Mouse (Mus musculus) left cerebral cortex, adult 11 months (tissue): ENCODE results near the gene Ewsr1.

ENCODE experiments used
- DNase-seq: peaks from one replicate; pipeline ENCODE4 v3.0.0; 2022; ENCODE audit warnings: low spot score

The Ewsr1 gene

GRCm38 (mm10) chr11:5098736-5099542 lies at the start of gene Ewsr1, which contains the start of gene Rhbdd3:
TSS of gene Ewsr1 (minus strand) at chr11:5099266.
TSS of gene Rhbdd3 (plus strand) at chr11:5098926.
- DNase-seq, result peak; percentile 91

DNA sequence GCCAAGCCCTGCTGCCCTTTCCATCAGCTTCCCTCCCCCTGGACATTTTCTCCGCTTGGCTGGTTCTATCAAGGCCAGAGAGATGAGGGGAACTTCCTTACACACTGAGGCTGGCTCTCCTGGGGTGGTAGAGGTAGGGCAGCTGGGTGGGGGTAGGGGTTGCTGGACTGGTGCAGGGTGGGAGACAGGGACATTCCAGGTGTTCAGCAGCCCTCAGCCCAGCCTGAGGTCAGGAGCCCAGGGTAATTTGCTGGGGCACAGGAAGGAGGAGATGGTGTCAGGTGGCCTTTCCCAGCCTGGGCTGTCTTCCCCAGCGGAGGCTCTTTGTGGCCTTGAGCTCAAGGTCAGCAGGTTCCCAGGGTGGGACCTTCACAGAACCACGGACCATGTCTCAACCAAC lies 46.5 kb upstream of the Ewsr1 start:
- no peak for DNase-seq

- no peak for DNase-seq
Observed at GRCm38 (mm10) chr11:5141965-5142364, 42.9 kb upstream of the Ewsr1 start.

DNA sequence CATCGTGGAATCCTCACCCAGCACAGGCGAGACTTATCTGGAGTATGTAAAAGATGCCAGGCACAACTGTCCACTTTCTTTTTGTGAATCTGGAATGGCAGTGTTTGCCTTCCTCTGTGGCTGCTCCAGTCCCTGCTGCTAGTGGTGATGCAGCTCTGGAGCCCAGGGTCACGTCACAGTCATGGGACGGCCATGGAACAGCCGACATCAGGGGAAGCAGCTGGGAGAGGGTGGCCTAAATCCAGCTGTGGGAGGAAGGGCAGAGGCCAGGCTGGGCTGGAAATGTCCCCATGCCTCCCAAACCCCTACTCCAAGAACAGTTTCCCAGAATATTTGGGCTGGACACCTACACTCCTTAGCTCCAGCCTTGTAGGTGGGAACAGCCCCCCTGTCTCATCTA lies 42.2 kb upstream of the Ewsr1 start:
- DNase-seq, result no peak

DNA sequence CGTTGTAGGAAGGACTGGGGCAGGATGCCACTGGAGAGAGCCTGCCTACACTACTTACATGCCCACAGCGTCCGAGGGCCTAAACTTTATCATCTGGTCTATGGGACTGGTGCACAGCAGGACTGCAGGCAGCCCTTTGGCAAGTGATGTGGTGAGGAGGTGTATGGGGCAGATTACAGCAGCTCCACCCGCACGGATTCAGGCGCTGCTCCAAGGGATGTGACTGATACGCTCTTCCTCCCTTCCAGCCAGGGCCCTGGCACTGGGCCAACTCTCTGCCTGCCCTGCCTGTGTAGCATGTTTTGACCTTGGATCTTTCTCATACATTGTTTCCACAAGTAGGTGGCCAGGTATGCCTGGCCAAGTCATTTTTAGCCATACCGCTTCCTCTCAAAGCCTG lies 41.6 kb upstream of the Ewsr1 start:
- DNase-seq, result no peak

- DNase-seq, result no peak
Observed at GRCm38 (mm10) chr11:5139372-5139771, 40.3 kb upstream of the Ewsr1 start.

- no peak for DNase-seq
Observed at GRCm38 (mm10) chr11:5138642-5139041, 39.6 kb upstream of the Ewsr1 start.

DNA sequence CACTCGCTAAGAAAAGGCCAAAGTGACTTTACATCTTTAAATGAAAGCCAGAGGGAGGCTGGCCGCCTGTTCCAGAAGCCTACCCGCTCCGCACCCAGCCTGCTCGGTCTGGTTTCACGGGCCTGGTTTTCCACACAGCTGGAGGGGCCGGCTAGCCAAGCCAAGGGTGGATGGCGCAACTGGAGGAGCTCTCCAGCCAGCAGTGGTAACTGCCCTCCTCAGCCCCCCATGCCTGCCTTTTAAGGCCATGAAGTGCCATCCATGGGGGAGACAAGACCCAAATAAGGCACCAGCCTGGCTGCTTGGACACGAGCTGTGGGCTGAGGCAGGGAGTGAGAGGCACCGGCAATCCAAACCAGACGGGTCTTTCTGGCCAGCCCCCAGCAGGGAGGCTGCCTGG lies 36.8 kb upstream of the Ewsr1 start:
- no peak for DNase-seq

GRCm38 (mm10) chr11:5132751-5133150 lies 33.7 kb upstream of the Ewsr1 start:
- no peak for DNase-seq

DNA sequence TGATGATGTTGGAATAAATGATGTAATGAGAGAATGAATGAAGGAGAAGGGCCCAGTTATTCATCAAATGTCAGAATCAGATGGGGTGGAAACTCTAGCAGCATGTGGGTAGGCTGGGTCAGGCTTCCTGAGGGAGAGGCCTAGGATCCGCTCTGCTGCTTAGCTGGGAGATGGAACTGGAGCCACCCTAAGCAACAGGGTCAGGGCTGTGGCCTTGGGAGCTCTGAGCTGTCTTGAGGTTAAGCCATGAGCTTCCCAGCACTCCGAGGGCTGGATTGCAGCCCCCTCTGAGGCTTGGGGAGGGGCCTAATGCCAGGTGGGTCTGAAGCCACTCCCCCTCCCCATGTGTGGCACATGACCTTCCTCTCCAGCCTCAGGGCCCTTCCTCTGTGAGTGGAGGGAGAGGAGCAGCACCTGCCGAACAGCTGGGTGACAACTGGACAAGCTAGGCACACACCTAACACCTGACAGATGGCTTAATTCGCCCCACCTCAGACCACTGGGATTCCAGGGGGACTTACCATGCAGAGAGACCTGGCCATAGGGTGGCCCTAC lies 31.1 kb upstream of the Ewsr1 start:
- DNase-seq, result no peak

GRCm38 (mm10) chr11:5129035-5129480 lies 30.0 kb upstream of the Ewsr1 start:
- no peak for DNase-seq

DNA sequence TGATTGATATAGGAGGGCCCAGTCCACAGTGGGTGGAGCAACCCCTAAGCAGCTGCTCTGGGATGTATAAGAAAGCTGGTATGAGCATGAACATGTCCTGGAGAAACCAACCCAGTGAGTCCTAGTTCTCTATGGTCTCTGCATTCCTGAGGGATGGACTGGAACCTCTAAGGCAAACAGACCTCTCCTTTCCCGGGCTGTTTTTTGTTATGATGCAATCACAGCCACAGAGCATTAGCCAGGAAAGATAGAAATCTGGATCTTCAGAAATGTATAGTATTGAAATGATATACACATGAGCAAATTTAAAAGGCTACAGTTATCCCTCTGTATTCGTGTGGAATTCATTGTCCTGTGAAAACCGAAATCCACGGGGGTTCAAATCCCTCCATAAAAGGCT lies 26.6 kb upstream of the Ewsr1 start:
- DNase-seq, result no peak

GRCm38 (mm10) chr11:5114931-5115581 lies 16.0 kb upstream of the Ewsr1 start:
- DNase-seq, result peak; percentile 73

DNA sequence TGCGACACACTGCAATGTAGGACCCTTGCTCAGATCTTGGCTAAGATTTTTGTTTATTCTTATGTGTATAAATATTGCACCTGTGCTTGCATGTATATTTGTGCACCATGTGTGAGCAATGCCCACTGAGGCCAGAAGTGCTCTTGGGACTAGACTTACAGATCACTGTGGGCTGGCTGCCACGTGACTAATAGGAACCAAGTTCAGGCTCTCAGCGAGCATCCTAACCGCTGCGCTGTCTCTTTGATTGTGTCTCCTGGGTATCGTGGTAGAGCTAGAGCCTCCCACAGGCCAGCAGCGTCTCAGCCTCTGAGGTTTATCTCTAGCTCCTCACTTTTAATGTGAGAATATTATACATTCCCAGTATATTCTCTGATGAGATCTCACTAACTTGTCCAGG lies 14.6 kb upstream of the Ewsr1 start:
- no peak for DNase-seq

- no peak for DNase-seq
Observed at GRCm38 (mm10) chr11:5109441-5109840, 10.4 kb upstream of the Ewsr1 start.

- DNase-seq, result no peak
Observed at GRCm38 (mm10) chr11:5103986-5104509, 5.0 kb upstream of the Ewsr1 start.

DNA sequence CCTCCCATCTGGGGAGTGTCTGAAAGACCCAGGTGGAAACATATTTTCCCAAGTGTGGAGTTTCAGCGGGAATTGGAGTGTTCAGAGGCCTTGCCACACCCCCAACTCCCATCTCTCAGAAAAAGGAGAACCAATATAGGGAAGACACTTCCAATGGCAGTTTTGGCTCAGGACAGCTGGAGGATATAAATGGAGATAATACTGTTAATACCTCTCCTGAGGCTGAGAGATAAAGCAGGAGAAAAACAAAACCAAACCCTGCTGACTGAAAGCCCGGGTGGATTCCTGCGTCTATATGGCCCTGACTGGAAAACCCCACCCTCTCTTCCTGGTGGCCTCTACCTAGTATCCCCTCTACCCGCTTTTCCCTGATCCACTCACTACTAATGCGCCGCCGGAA lies 3.3 kb upstream of the Ewsr1 start:
- DNase-seq, result no peak

DNA sequence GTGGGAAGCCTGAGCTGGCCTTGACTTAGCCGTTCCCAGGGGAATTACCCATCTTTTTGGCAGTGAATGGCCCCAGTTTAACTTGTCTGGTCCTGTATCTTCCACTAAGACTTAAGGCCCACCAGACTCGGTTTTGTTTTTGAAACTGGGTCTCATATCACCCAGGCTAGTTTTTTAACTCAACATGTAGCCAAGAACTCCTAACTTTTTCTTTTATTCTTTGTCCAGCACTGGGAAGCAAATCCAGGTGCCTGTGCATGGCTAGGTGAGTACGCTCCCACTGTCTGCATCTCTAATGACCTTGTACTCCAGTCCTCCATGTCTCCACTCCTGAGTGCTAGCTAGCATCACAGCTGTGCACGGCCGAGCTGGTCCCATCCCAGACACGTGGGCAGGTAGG lies 2.6 kb upstream of the Ewsr1 start:
- no peak for DNase-seq

DNA sequence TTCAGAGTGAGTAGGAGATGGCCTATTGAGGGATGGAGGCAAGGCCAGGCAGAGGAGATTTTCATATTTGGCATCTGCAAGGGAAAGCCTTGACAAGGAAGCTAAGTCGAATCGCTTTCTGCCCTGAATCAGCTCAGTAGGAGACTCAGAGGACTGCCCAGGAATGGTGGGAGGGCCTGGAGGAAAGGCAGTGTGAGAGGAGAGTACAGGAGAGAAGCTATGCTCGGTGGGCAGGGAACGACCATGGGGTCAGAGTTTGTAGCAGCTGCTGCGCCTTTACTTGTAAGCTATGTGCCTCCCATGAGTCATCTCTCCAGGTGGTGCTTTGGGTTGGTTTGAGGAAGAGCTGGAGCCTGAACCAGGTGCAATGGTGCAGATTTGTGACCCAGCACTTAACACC lies 1.7 kb upstream of the Ewsr1 start:
- DNase-seq, result no peak

- no peak for DNase-seq
Observed at GRCm38 (mm10) chr11:5100283-5100682, 1.2 kb upstream of the Ewsr1 start.

GRCm38 (mm10) chr11:5099576-5100183 lies 614 bp upstream of the Ewsr1 start:
- peak; percentile 72 for DNase-seq

DNA sequence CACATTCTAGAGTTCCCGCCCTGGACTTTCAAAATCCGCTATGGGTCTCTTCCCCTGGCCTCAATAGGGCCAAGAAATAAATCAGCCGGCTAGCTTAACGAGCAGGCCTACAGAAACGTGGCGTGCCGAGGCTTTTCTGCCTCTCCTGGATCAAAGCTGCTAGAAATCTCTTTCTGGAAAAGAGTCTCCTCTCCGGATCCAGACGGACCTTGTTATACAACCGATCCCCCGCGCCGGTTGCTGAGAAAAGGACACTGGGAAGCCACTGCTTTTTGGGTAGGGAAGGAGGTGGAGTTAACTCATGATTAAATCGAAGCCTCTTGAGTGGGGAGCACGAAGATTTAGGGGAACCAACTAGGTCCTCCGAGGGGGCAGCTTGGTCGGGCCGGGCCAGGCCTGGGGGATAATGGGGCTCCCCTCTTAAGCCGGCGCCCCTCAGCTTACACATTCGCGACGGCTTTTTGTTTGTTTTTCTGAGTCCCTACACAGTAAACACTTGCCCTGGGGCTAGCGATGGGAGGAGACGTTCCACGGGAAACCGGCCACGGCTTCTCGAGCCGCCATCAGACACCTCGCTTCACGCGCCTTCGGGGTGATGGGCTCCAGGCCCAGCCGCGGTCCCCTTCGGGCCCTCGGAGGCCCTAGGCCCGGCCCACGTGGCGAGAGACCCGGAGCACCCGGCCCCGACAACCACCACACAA lies 881 bp downstream of the Ewsr1 start:
- DNase-seq, result no peak
